Comparison of ENCODE assay signal across 1 mouse cellular context in genomic region chr2:4645066-4645465, GRCm38 (mm10).
TF ChIP-seq lines count a peak whose summit lies in the region.

No protein-coding gene starts in this region.

TF ChIP-seq in MEL, 35 proteins besides CTCF, POLR2A, EP300 and RAD21 (continued from another document):
- TF ChIP-seq MYC (IDR thresholded peaks at IDR 0.05; ENCODE audit: low read depth, low read length) (no peak), JUND (IDR thresholded peaks at IDR 0.05; ENCODE audit: low read depth, low read length) (no peak), ELF1 (IDR thresholded peaks at IDR 0.05; ENCODE audit: low read depth, low read length) (no peak), NRF1 (IDR thresholded peaks at IDR 0.05; ENCODE audit: insufficient read depth, low read depth, low read length, poor library complexity, severe bottlenecking) (no peak), ZKSCAN1 (IDR thresholded peaks at IDR 0.05; ENCODE audit: low read depth, low read length) (no peak), E2F4 (IDR thresholded peaks at IDR 0.05; ENCODE audit: borderline replicate concordance, low read depth, low read length) (no peak), TAL1 (IDR thresholded peaks at IDR 0.05; ENCODE audit: low read length) (no peak), BHLHE40 (IDR thresholded peaks at IDR 0.05; ENCODE audit: borderline replicate concordance, low read depth, low read length) (no peak), HCFC1 (IDR thresholded peaks at IDR 0.05; ENCODE audit: low read depth, low read length) (no peak), CHD2 (IDR thresholded peaks at IDR 0.05; ENCODE audit: low read length) (no peak), TCF12 (IDR thresholded peaks at IDR 0.05; ENCODE audit: low read depth, low read length) (no peak), GATA1 (IDR thresholded peaks at IDR 0.05; ENCODE audit: low read depth, low read length) (no peak)
